Mouse (Mus musculus) kidney, adult 9 months (tissue): ENCODE results near the gene Epha10.
A peak's percentile ranks its signal among the peaks of the same experiment; 100 is the strongest.

Experiments
- DNase-seq: peaks from one replicate; pipeline ENCODE4 v3.0.0; 2022

Gene Epha10

GRCm38 (mm10) chr4:124880599-124880998, at the start of gene Epha10:
Gene Epha10, plus strand, starts transcription at chr4:124880899.
- DNase-seq, result no peak

GRCm38 (mm10) chr4:124832796-124833195, 47.9 kb upstream of the Epha10 start:
- no peak for DNase-seq

- DNase-seq, result no peak
These were observed 42.5 kb upstream of the Epha10 start for GRCm38 (mm10) chr4:124838035-124838700.

- no peak for DNase-seq
These were observed 39.7 kb upstream of the Epha10 start for GRCm38 (mm10) chr4:124840998-124841397.

GRCm38 (mm10) chr4:124843493-124843892, 37.2 kb upstream of the Epha10 start:
- peak; percentile 34 for DNase-seq

GRCm38 (mm10) chr4:124847573-124847972, 33.1 kb upstream of the Epha10 start:
- peak; percentile 88 for DNase-seq

GRCm38 (mm10) chr4:124849631-124850260, 31.0 kb upstream of the Epha10 start:
- peak; percentile 67 for DNase-seq

GRCm38 (mm10) chr4:124850261-124850913, 30.3 kb upstream of the Epha10 start, which contains the start of gene Yrdc:
Gene Yrdc, plus strand, starts transcription at chr4:124850679.
- peak; percentile 95 for DNase-seq

GRCm38 (mm10) chr4:124850933-124851658, 29.6 kb upstream of the Epha10 start, which contains the start of gene 1110065P20Rik:
Gene 1110065P20Rik, minus strand, starts transcription at chr4:124851196.
- peak; percentile 83 for DNase-seq

- DNase-seq, result no peak
These were observed 24.4 kb upstream of the Epha10 start for GRCm38 (mm10) chr4:124856294-124856693.

GRCm38 (mm10) chr4:124858370-124858769, 22.3 kb upstream of the Epha10 start:
- DNase-seq, result no peak

GRCm38 (mm10) chr4:124860446-124860845, 20.3 kb upstream of the Epha10 start:
- DNase-seq, result peak; percentile 65

GRCm38 (mm10) chr4:124861283-124862188, 19.2 kb upstream of the Epha10 start, which contains the start of gene Maneal:
Gene Maneal, minus strand, starts transcription at chr4:124862171.
- DNase-seq, result no peak

- DNase-seq, result no peak
These were observed 8.0 kb upstream of the Epha10 start for GRCm38 (mm10) chr4:124872719-124873118.

GRCm38 (mm10) chr4:124881341-124881908, 726 bp downstream of the Epha10 start:
- DNase-seq, result no peak

GRCm38 (mm10) chr4:124882151-124882729, 1.5 kb downstream of the Epha10 start:
- DNase-seq, result no peak

- DNase-seq, result no peak
These were observed 8.0 kb downstream of the Epha10 start for GRCm38 (mm10) chr4:124888702-124889101.

GRCm38 (mm10) chr4:124889935-124890334, 9.2 kb downstream of the Epha10 start:
- no peak for DNase-seq

GRCm38 (mm10) chr4:124890831-124891230, 10.1 kb downstream of the Epha10 start:
- no peak for DNase-seq

GRCm38 (mm10) chr4:124893769-124894168, 13.1 kb downstream of the Epha10 start:
- no peak for DNase-seq
